Mouse (Mus musculus) ovary, postnatal 10 days (tissue): ENCODE data around the gene Cdkl4.

Experiments
- DNase-seq: peaks from one replicate; pipeline ENCODE4 v3.0.0; 2022; ENCODE audit warnings: low spot score

Gene Cdkl4

DNA sequence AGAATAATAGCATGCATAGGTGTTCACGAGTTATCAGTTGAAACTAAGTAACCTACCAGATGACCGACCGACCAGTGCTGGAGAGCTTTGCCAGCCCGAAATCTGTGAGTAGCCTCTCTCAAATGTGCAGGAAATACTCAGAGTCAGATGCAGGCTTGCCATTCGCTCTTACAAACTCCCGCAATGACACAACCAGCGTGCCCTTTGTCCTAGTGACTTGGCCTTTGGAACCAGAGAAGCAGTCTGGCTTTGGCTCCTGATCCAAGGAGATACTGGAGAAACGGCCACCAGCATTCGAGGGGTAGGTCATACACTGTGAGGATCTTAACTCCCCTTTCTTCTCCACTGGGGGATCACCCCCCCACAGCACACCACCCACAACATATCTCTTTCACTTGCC lies 61.7 kb downstream of the Cdkl4 start:
- DNase-seq = no peak

- no peak for DNase-seq
Observed at GRCm38 (mm10) chr17:80515513-80515912, 62.1 kb downstream of the Cdkl4 start.

DNA sequence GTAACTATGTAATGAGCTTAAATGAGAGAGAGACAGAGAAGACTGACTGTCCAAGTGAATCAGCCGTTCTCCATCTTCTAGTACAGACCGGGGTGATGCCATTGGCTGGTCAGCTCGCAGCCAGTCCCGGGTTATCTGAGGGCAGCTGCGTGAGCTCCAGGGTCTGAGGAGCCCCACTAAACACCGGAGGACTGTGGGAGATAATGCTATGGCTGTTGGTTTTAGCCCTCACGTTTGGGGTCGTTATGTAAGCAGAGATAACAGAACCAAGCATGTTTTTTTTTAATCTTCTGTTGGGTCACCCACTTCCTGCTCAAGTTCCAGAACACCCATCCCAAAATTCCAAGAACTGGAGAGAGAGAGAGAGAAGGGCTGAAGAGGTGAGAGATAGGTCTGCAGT lies 63.8 kb downstream of the Cdkl4 start:
- no peak for DNase-seq

GRCm38 (mm10) chr17:80510459-80510855 lies 67.2 kb downstream of the Cdkl4 start:
- DNase-seq = no peak

- no peak for DNase-seq
Observed at GRCm38 (mm10) chr17:80509494-80510458, 67.8 kb downstream of the Cdkl4 start.

DNA sequence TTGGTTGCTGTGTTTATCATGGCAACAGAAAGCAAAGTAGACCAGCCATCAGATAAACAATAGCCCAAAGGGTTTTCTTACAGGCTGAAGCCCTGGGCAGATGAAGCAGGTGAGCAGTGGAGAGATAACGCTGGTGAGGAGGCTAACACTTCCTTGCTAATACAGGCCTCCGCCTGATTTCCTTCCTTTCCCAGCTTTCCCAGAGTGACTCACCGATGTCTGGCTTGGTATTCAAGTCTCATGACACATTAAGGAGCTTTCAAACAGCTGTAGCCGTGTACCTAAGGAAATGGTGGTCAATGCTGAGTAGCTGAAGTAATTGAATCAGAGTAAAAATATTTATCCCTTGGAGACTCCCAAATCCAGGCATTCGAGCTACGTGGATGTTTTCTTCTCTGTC lies 71.8 kb downstream of the Cdkl4 start:
- DNase-seq = no peak

GRCm38 (mm10) chr17:80505342-80505741 lies 72.3 kb downstream of the Cdkl4 start:
- DNase-seq = no peak

DNA sequence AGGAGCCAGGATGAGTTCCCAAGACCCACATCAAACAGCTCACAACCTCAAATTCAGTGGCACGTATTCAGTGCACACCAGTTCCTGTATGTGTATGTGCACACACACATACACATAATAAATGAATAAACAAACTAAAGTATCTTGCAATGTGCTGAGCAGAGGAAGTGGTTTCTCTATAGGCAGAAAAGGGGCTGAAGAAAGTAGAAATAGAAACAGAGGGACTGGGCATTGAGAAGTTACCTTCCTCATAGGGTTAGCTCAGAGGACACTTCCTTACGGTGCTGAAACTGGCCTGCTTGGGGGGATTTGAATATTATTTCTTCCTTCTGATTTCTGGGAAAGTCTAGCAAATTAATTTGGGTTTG lies 75.8 kb downstream of the Cdkl4 start:
- no peak for DNase-seq

DNA sequence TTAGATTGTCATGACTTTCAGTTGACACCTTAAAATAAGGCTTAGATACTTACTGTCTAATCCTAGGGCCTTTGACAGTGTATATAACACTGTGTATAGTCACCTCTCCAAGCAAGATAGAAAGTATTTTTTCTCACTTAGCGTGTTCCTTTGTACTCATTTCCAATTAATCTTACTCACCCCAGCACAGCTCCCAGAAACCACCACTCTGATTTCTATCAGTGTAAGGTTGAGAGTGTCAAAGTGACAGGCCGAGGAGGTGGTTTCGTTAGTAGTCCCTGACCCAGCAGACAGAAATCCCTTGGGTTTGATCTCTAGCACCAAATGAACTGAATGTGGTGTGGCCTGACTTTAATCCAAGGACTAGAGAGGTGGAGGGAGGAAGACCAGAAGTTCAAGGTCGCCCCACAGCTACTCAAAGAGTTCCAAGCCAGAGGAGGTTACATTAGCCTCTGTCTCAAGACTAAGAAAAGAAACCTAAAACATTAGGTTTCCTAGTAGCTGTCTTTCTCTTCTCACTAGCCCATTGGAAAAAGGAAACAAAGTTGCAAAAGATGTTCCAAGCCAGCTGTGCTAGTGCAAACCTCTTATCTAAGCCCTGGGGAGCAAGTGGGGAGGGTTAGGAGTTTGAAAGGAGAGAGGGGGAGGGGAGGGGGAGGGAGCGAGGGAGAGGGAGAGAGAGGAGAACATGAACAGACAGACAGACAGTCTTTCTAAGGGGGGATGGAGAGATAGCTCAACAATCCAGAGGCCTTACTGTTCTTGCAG lies 76.4 kb downstream of the Cdkl4 start:
- no peak for DNase-seq

DNA sequence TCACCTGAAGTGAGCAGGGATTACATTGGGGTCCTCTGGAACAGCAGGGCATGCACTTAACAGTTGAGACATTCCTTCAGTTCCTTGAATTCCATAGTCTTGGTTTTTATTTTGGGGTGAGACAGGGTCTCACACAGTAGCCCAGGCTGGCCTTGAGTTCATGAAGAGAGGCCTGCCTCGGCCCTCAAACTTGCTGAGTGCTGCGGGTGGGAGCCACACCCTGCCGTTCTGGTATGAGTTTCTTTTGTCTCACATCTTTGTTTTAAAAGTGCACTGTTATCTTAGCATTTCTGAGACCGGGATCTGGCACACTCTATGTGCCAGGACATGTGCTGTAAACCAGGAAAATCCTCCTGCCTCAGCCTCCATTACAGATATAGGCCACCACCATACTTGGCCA lies 77.6 kb downstream of the Cdkl4 start:
- DNase-seq = no peak

DNA sequence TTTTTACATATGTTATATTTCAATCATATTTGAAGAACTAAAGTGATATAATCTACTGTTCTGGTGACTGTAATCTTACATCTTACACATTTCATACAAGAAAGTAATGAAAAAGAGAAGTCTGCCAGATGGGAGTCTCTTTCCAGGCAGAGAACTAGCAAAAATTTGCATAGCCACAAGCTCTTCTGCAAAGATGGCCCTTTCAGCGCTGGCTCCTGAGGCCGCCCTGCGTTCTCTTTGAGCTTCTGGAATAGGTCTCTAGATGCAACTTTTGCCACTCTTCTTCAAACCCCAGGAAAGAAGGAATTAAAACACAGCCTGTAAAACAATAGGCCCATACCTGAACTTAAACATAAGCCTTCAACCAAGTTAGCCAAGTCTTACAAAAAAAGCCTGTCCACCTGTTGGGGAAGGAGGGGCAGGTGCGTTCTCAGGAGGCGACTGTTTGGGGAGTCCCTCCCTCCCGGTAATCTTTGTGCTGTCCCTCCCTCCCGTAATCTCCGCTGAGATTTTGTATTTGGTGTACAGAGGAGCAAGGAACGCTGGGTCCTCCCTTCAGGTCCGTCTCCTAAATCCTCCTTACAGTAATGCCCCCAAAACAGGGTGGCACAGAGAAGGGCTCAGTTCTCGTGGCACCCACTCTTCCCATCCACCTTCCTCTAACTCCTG lies 78.9 kb downstream of the Cdkl4 start:
- DNase-seq = no peak

DNA sequence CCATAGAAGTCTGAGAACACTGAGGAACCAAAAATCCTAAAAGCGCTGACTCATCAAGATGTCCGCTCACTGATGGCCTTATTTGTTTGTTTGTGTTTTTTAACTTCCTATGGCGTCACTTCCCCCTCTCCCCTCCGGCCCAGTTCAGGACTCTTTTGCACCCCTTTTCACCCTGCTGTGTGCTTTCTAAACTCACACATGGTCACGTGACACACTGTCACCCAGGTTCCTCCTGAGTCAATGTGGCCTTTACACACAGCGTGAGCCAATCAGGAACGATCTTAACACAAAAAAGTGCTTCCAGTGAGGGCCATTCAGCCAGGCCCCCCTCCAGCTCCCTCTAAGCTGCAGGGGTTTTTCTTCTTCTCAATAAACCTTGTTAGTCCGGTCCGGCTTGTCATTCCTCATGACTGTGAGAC lies 80.4 kb downstream of the Cdkl4 start:
- DNase-seq = no peak

DNA sequence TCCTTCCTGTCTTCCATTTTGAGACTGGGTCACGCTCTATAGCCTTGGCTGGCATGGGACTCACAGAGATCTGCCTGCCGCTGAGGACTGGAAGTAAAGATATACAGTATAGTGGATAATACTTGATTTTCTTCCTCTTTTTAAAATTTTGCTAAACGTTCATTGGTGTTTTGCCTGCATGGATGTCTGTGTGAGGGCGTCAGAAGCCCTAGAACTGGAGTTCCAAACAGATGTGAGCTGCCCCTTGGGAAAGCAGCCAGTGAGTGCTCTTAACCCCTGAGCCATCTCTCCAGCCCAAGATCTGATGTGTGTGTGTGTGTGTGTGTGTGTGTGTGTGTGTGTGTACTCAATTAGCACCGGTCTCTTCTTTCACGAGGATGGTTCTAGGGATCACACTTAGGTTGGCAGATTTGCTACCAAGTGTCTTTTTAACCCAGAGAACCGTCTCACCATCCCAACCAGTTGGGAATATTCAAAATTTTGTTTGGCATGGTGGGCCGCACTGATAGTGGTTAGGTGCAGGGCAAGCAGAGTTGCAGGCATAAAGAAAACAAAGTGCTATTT lies 80.9 kb downstream of the Cdkl4 start:
- no peak for DNase-seq

DNA sequence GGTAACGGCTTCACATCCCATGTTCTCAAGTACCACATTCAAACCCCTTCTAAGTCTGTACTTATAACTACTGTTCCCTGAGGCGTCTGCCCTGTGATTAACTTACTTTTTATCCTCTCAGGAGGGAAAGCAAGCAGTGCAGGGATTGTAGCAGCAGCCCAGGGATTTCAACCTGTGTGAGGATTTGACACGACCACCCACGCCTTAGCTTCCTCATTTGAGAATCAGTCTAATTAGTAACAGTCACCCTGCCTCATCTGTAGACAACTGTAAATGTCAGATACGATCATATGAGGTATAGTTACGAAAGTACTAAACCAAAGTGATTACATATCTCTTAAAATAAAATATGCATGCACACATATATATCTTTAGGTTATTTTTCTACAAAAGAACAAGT lies 81.4 kb downstream of the Cdkl4 start:
- DNase-seq = no peak

GRCm38 (mm10) chr17:80493891-80494290 lies 83.7 kb downstream of the Cdkl4 start:
- no peak for DNase-seq

GRCm38 (mm10) chr17:80492811-80493210 lies 84.8 kb downstream of the Cdkl4 start:
- DNase-seq = no peak

DNA sequence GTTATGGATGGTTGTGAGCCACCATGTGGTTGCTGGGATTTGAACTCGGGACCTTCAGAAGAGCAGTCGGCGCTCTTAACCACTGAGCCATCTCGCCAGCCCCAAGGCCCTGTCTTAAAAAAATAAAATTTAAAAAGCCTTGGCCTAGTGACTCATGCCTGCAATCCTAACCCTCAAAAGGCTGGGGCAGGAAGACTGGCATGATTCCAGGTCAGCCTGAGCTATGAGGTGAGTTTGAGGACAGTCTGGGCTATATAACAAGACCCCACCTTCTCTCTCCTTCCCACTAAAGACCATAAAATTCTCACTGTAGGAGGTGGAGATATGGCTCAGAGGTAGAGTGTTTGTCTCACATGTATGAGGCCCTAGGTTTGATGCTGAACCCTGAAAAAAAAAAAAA lies 85.3 kb downstream of the Cdkl4 start:
- no peak for DNase-seq

DNA sequence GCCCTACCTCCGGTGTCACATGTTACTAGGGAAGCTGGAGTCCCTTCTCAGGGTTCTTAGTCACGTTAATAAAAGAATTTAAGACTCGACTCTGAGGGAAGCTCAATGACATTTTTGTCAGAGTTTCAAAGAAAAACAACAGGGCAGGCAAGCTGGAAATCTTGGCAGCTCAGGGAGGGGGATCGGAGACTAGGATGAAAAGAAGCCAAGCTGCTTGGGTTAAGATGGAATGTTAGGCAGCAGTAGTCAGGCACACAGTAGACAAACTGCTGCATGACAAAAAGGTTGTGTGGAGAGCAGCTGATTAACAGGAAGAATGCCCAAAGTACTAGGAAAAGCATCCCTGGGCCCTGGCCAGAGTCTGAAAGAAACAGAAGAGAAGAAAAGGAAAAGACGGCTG lies 87.4 kb downstream of the Cdkl4 start:
- no peak for DNase-seq

DNA sequence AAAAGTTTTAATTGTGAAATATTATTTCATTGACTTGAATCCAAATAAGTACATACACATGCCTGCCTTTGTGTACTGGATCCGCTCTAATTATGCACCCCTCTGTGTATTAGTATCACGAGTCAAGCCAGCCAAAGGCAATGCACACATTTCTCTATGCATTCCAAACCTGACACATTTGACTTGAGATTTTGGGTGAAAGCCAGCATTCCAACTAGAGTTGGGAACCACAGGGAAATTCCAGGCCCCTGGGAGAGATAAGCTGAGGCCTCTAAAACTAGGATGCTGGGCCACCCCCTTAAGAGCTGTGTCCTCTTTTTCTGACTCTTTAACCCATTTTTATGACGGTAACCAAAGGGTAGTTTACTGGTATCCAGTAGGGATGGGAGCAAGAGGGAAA lies 88.7 kb downstream of the Cdkl4 start:
- no peak for DNase-seq

DNA sequence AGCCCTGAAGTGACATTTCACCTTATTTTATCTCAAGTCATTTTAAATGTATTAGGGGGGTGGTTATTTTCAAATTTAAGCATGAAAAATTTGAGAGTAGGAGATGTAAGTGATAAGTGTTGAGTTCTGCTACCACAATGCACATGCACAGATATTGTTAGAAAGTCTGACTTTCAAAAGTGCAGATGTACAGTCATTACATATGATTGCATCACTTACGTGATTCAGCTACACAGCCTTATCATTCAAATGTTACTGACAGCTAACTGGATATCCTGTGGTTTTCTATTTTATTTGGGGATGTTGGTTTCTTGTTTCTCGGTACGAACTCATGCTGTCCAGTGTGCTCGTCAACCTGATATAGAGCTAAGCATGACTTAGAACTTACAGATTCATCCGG lies 92.5 kb downstream of the Cdkl4 start:
- DNase-seq = no peak

DNA sequence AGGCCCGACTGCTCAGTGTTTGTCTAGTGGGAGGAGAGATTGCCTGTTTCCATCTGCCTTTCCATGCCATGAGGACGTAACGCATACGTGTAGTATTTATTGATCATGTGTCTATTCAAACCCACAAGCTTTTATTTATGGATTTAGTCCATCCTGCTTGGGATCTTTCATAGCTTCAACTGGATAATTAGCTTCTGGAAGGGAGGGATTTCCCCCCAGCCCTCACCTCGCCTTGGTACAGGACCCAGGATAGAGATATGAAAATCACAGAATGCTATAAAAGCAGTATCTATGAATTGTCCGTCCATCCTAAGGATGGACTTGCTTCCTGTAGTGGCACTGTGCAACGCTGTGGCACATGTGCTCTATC lies 96.8 kb downstream of the Cdkl4 start:
- DNase-seq = no peak

DNA sequence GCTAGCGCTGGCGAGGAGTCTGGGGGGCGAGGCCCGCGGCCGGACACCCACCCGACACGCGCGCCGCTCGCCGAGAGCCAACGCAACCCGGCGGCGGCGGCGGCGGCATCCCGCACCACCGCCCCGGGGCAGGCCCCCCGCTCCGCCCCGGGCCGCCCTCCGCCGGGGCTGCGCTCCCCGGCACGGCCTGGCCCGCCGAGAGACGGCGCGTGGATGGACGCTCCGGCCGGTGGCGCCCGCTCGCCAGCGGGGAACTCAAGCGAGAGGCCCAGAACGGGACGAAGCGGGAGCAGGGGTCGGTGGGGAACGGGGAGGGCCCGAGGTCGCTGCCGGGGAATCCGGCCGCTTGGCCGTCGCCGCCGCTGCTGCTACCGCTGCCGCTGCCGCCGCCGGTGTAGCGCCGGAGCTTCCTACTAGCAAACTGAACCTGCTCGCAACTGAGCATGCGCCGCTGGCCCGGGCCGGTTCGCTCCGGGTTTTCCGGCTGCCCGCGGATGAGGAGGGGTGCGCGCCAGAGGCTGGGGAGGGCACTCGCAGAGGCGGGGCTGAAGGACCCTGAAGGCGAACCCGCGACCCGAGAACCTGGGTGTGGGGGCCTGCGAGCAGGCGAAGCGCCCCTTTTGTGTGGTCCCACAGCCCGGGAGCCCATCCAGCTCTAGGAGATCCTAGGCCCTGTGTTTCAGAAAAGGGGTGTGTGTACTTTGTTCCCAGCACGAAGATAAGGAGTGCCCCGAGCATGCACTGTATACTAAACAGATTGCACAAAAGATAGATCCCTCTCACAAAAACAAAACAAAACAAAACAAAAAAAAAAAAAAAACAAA lies 97.4 kb downstream of the Cdkl4 start, which contains the start of gene Sos1:
Sos1 (minus strand) TSS at position 423 of the 824 bp plus-strand sequence.
- peak; percentile 97 for DNase-seq
